Mouse (Mus musculus) E14TG2a.4 (cell line): ENCODE results near the gene Aplp2.

Experiments used
- CTCF ChIP-seq: conservative IDR thresholded peaks from 2 replicates; pipeline ENCODE4 v1.5.1; 2014; ENCODE audit warnings: low read length
- NANOG ChIP-seq: IDR thresholded peaks from 2 replicates; pipeline ENCODE4 v1.6.1; 2014; ENCODE audit warnings: borderline replicate concordance, low read length, mixed read lengths
- POU5F1 ChIP-seq: IDR thresholded peaks from 2 replicates; pipeline ENCODE4 v1.6.1; 2014; ENCODE audit warnings: low read length, borderline replicate concordance

DNA sequence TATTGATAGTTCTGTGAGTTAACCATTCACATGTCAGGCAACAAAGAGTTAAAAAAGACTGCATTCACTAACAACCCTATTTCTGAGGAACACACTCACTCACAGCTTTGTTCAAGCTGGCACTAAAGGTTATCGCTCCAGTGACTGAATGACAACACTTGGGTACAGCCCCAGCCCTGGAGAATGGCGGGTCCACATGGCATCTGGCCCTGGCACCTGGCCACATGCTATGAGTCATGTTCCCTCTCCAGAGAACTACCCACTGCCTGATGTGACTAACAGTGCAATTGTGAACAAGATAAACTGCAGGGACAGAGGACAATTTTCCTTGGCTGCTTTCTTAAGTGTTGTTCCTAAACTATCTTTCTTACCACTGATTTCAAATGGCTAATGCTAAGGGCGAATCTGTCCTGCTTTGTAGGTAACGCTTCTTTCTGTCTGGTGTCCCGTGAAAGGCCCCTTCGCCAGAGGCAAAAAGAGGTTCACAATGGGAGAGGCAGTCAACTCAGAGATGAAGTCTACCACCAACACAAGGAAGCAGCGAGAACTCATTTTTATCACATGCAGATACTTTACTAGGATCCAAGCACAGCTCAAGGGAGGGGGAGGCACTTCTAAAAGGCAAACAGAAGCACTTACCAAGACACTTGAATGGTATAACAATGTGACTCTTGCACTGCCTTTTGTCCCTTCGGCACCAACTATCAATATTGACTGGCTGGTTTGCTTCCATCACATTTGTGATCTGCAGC is 35.1 kb downstream of the Aplp2 start:
- TF ChIP-seq CTCF, result no peak
- TF ChIP-seq NANOG, result no peak
- no peak for TF ChIP-seq POU5F1
